Mouse (Mus musculus) gastrocnemius, postnatal 25 days (tissue): ENCODE measurements around the gene Trpc1. TPM values are rescaled to one million over a fixed set of nuclear protein-coding genes. Genes with fewer than 3 reads are reported as not detected.

Experiments used
- DNase-seq: peaks from one replicate; pipeline ENCODE4 v3.0.0; 2022
- total RNA-seq, 2 experiments: library from RNA; stranded (reverse); gene quantifications; 1 replicate in 1 of 2; 2 replicates in 1 of 2; pipeline ENCODE4 v1.2.3; 2021

The Trpc1 gene
- total RNA-seq, 2 experiments from 2014 or later, result 0.64 to 1.2 TPM

GRCm38 (mm10) chr9:95696581-95696980 lies 53.6 kb downstream of the Trpc1 start:
- DNase-seq, result no peak

GRCm38 (mm10) chr9:95695023-95695422 lies 55.2 kb downstream of the Trpc1 start:
- DNase-seq, result no peak

- DNase-seq, result no peak
Observed at GRCm38 (mm10) chr9:95694526-95694925, 55.6 kb downstream of the Trpc1 start.

- DNase-seq, result no peak
Observed at GRCm38 (mm10) chr9:95693528-95694100, 56.6 kb downstream of the Trpc1 start.

- no peak for DNase-seq
Observed at GRCm38 (mm10) chr9:95692823-95693222, 57.4 kb downstream of the Trpc1 start.

- DNase-seq, result no peak
Observed at GRCm38 (mm10) chr9:95688064-95688463, 62.1 kb downstream of the Trpc1 start.

GRCm38 (mm10) chr9:95685660-95686440 lies 64.3 kb downstream of the Trpc1 start:
- DNase-seq, result no peak

GRCm38 (mm10) chr9:95680691-95681090 lies 69.5 kb downstream of the Trpc1 start:
- DNase-seq, result no peak

GRCm38 (mm10) chr9:95679966-95680365 lies 70.2 kb downstream of the Trpc1 start:
- DNase-seq, result no peak

GRCm38 (mm10) chr9:95676021-95676420 lies 74.2 kb downstream of the Trpc1 start:
- no peak for DNase-seq

GRCm38 (mm10) chr9:95675064-95675699 lies 75.0 kb downstream of the Trpc1 start:
- DNase-seq, result peak; percentile 76

GRCm38 (mm10) chr9:95672760-95673159 lies 77.4 kb downstream of the Trpc1 start:
- no peak for DNase-seq

- no peak for DNase-seq
Observed at GRCm38 (mm10) chr9:95672331-95672730, 77.8 kb downstream of the Trpc1 start.

- DNase-seq, result no peak
Observed at GRCm38 (mm10) chr9:95668306-95668705, 81.9 kb downstream of the Trpc1 start.

GRCm38 (mm10) chr9:95667836-95668235 lies 82.3 kb downstream of the Trpc1 start:
- DNase-seq, result peak; percentile 49

GRCm38 (mm10) chr9:95665835-95666234 lies 84.3 kb downstream of the Trpc1 start:
- DNase-seq, result no peak

GRCm38 (mm10) chr9:95664290-95664989 lies 85.7 kb downstream of the Trpc1 start:
- DNase-seq, result no peak

GRCm38 (mm10) chr9:95657941-95658340 lies 92.2 kb downstream of the Trpc1 start:
- DNase-seq, result peak; percentile 26
